Mouse (Mus musculus) thymus, postnatal 4 days (tissue): Measurements from ENCODE around the gene Zfp462.
"Not testable (repeated sequence)": the region's sequence is repeated elsewhere in the genome, so short reads cannot be mapped to it uniquely, and the experiment has no call there.

Experiments
- DNase-seq: peaks from one replicate; pipeline ENCODE4 v3.0.0; 2021

The Zfp462 gene

GRCm38 (mm10) chr4:54944921-54945430, at the start of gene Zfp462:
Gene Zfp462 (plus strand): TSS chr4:54945048.
- peak; percentile 26 for DNase-seq

GRCm38 (mm10) chr4:54896017-54896416, 48.8 kb upstream of the Zfp462 start:
- no peak for DNase-seq

- no peak for DNase-seq
These were observed 40.2 kb upstream of the Zfp462 start for GRCm38 (mm10) chr4:54904641-54905040.

- no peak for DNase-seq
These were observed 39.4 kb upstream of the Zfp462 start for GRCm38 (mm10) chr4:54905399-54905953.

- DNase-seq: no peak
These were observed 34.5 kb upstream of the Zfp462 start for GRCm38 (mm10) chr4:54910300-54910699.

- DNase-seq: no peak
These were observed 26.6 kb upstream of the Zfp462 start for GRCm38 (mm10) chr4:54918276-54918675.

- DNase-seq: no peak
These were observed 21.5 kb upstream of the Zfp462 start for GRCm38 (mm10) chr4:54923386-54923785.

- no peak for DNase-seq
These were observed 20.5 kb upstream of the Zfp462 start for GRCm38 (mm10) chr4:54924306-54924705.

GRCm38 (mm10) chr4:54926456-54926855, 18.4 kb upstream of the Zfp462 start:
- DNase-seq: not testable (repeated sequence)

GRCm38 (mm10) chr4:54927321-54928062, 17.4 kb upstream of the Zfp462 start:
- DNase-seq: not testable (repeated sequence)

GRCm38 (mm10) chr4:54929686-54930085, 15.2 kb upstream of the Zfp462 start:
- DNase-seq: no peak

GRCm38 (mm10) chr4:54932668-54933067, 12.2 kb upstream of the Zfp462 start:
- DNase-seq: no peak

- DNase-seq: no peak
These were observed 7.7 kb upstream of the Zfp462 start for GRCm38 (mm10) chr4:54937161-54937560.

- DNase-seq: no peak
These were observed 976 bp downstream of the Zfp462 start for GRCm38 (mm10) chr4:54945603-54946445.

GRCm38 (mm10) chr4:54946662-54947055, 1.8 kb downstream of the Zfp462 start:
- no peak for DNase-seq

- DNase-seq: no peak
These were observed 2.5 kb downstream of the Zfp462 start for GRCm38 (mm10) chr4:54947056-54947990.

GRCm38 (mm10) chr4:54947991-54948615, 3.3 kb downstream of the Zfp462 start:
- DNase-seq: no peak

GRCm38 (mm10) chr4:54948616-54949560, 4.0 kb downstream of the Zfp462 start:
- no peak for DNase-seq

GRCm38 (mm10) chr4:54949561-54949940, 4.7 kb downstream of the Zfp462 start:
- DNase-seq: no peak

- no peak for DNase-seq
These were observed 5.3 kb downstream of the Zfp462 start for GRCm38 (mm10) chr4:54950136-54950535.

- DNase-seq: no peak
These were observed 6.0 kb downstream of the Zfp462 start for GRCm38 (mm10) chr4:54950866-54951265.
